Mouse (Mus musculus) adipocyte (in vitro differentiated cells): Measurements from ENCODE around the gene Pla2g2c.

ENCODE experiments used
- DNase-seq: peaks from one replicate; pipeline ENCODE4 v3.0.0-alpha.2; 2016; ENCODE audit warnings: low spot score

Pla2g2c gene

GRCm38 (mm10) chr4:138709246-138709645, 15.3 kb upstream of the Pla2g2c start:
- no peak for DNase-seq

GRCm38 (mm10) chr4:138709944-138710343, 14.6 kb upstream of the Pla2g2c start:
- DNase-seq: no peak

GRCm38 (mm10) chr4:138710633-138711032, 14.0 kb upstream of the Pla2g2c start:
- no peak for DNase-seq

GRCm38 (mm10) chr4:138711051-138711820, 13.4 kb upstream of the Pla2g2c start:
- no peak for DNase-seq

GRCm38 (mm10) chr4:138712096-138712495, 12.5 kb upstream of the Pla2g2c start:
- no peak for DNase-seq

GRCm38 (mm10) chr4:138712621-138713020, 12.0 kb upstream of the Pla2g2c start:
- no peak for DNase-seq

GRCm38 (mm10) chr4:138714186-138714585, 10.4 kb upstream of the Pla2g2c start:
- no peak for DNase-seq

GRCm38 (mm10) chr4:138716697-138717096, 7.9 kb upstream of the Pla2g2c start:
- DNase-seq: no peak

- no peak for DNase-seq
Observed at GRCm38 (mm10) chr4:138718586-138719263, 5.9 kb upstream of the Pla2g2c start.

- no peak for DNase-seq
Observed at GRCm38 (mm10) chr4:138719264-138719596, 5.4 kb upstream of the Pla2g2c start.

- DNase-seq: no peak
Observed at GRCm38 (mm10) chr4:138723493-138724281, 905 bp upstream of the Pla2g2c start.

GRCm38 (mm10) chr4:138725127-138725461, 502 bp downstream of the Pla2g2c start:
- DNase-seq: no peak

GRCm38 (mm10) chr4:138725751-138726150, 1.2 kb downstream of the Pla2g2c start:
- no peak for DNase-seq

- DNase-seq: peak; percentile 3
Observed at GRCm38 (mm10) chr4:138729018-138729703, 4.6 kb downstream of the Pla2g2c start.

- no peak for DNase-seq
Observed at GRCm38 (mm10) chr4:138734105-138734504, 9.5 kb downstream of the Pla2g2c start.

GRCm38 (mm10) chr4:138734863-138735262, 10.3 kb downstream of the Pla2g2c start:
- DNase-seq: no peak

GRCm38 (mm10) chr4:138737031-138737430, 12.4 kb downstream of the Pla2g2c start, which contains the start of gene Ubxn10:
Gene Ubxn10, minus strand, starts transcription at chr4:138737167.
- DNase-seq: no peak

GRCm38 (mm10) chr4:138739136-138739851, 14.7 kb downstream of the Pla2g2c start:
- DNase-seq: no peak

- DNase-seq: no peak
Observed at GRCm38 (mm10) chr4:138745884-138746283, 21.3 kb downstream of the Pla2g2c start.

GRCm38 (mm10) chr4:138746866-138747265, 22.3 kb downstream of the Pla2g2c start:
- no peak for DNase-seq

GRCm38 (mm10) chr4:138747851-138748250, 23.3 kb downstream of the Pla2g2c start:
- no peak for DNase-seq
